Mouse (Mus musculus) ovary, postnatal 10 days (tissue): Measurements from ENCODE around the gene Ubxn6.
A peak's percentile ranks its signal among the peaks of the same experiment; 100 is the strongest.
"Not testable (repeated sequence)": the region's sequence is repeated elsewhere in the genome, so short reads cannot be mapped to it uniquely, and the experiment has no call there.

Experiments
- DNase-seq: peaks from one replicate; pipeline ENCODE4 v3.0.0; 2022; ENCODE audit warnings: low spot score

The Ubxn6 gene

DNA sequence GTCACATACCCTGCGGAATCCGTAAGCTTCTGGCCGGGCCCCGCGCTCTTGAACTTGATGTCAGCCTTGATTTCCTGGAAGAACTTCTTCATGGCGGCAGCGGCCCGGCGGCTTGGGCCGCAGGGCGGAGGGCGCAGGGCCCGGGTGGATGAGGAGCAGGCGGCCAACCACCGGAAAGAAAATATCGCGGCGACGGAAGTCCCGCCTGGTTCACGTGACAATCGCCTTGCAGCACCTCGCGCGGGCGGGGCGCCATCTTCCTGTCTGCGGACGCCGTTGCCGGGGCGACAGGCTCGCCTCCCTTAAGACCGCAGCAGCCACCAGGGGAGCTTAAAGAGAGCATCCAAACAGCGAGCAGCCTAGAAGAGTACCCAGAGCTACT, at the start of gene Ubxn6:
Ubxn6 (minus strand) TSS at position 202 of the 382 bp plus-strand sequence.
- DNase-seq, result peak; percentile 95

GRCm38 (mm10) chr17:56123681-56124340, 49.0 kb upstream of the Ubxn6 start:
- no peak for DNase-seq

- DNase-seq, result no peak
Observed at GRCm38 (mm10) chr17:56123161-56123560, 48.3 kb upstream of the Ubxn6 start.

- no peak for DNase-seq
Observed at GRCm38 (mm10) chr17:56121826-56122225, 47.0 kb upstream of the Ubxn6 start, which contains the start of gene Lrg1. TSS of gene Lrg1 (minus strand) at chr17:56122001.

DNA sequence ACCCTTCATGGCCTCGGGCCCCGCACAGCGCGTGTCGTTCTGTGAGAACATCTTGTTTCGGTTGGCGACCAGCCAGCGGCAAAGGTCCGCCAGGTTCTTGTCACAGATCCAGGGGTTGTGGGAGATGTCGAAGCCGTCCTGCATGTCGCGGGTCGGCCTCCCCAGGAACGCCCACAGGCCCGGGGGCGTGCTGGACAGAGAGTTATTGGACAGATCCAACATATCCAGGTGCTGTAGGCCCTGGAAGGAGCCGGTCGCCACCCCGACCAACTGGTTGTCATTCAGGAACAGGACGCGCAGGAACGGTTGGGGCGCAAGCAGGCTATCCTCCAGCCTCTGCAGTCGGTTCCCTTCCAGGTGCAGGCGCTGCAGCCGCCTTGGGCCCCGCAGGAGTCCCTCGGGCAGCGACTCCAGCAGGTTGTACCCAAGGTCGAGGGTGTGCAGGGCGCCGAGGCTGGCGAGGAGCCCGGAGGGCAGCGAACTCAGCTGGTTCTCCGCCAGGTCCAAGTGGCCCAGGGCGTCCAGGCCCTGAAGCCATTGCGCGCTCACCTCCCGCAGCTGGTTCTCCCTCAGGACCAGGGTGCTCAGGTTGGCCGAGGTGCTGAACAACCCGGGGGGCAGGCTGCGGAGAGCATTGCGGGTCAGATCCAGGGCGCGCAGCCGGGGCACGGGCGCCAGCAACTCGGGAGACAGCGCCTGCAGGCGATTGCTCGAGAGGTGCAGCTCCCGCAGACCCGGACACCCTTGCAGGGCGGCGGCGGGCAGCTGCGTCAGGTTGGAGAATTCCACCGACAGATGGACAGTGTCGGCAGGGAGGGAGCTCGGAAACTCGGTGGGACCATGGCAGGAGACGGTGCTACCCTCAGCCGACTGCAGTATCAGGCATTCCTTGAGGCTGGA, 45.4 kb upstream of the Ubxn6 start:
- no peak for DNase-seq

- no peak for DNase-seq
Observed at GRCm38 (mm10) chr17:56119431-56119830, 44.6 kb upstream of the Ubxn6 start.

DNA sequence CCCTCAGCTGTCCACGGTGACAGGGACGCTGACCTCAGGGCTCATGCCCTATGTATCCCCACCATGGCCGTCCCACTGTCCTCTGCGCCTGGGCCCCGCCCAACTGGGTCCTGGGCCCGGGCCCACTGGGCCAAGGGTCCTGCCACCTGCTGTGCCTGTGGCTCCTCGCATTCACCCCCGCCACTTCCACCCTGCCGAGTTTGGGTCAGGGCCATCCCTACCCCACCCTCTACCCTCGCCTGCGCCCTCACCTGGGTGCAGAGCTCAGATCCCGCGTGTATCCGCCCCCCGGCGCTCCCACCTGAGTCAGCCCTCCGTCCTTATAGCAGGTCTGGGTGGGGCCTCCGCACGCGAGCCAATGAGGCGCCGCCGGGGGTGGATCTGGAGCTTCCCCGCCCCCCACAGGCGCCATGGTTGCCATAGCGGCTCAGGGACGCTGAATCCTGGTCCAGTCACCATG, 42.5 kb upstream of the Ubxn6 start, which contains the start of gene Plin5:
Plin5 (minus strand) TSS at position 346 of the 460 bp plus-strand sequence.
- no peak for DNase-seq

DNA sequence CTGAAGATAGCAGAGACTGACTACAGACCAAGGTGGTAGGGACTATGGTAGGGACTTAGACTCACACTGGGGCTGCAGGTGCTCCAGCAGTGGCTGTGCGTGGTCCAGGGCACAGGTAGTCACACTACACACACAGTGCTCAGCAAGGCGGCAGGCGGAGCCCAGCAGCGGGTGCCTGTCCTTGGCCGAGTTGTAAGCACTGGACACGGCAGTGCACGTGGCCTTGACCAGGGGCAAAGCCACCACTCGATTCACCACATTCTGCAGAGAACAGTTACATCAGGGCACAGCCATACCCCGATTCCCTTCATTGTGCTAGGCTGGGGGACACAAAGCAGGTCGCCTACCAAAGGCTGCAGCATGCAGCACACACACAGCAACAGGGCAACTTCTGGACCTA, 41.4 kb upstream of the Ubxn6 start:
- no peak for DNase-seq

- DNase-seq, result no peak
Observed at GRCm38 (mm10) chr17:56112743-56113142, 37.9 kb upstream of the Ubxn6 start.

DNA sequence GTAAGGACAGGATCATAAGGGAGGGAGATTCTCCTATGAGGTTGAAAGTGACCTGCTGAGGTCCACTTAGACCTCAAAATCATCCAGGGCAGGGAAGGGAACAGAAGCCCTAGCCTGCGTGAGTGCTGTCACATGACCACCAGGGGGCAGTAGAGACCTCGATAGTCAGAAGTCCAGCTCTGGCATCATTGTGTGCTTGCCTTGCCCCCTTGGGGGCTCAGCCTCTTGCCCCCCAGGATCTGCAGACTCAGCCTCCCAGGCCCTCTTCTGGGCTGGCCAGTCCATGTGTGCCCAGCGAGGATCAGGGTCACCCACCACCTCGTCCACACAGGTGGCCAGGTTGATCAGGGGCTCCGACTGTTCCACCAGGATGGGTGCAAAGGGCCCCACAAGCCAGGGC, 37.0 kb upstream of the Ubxn6 start:
- DNase-seq, result no peak

DNA sequence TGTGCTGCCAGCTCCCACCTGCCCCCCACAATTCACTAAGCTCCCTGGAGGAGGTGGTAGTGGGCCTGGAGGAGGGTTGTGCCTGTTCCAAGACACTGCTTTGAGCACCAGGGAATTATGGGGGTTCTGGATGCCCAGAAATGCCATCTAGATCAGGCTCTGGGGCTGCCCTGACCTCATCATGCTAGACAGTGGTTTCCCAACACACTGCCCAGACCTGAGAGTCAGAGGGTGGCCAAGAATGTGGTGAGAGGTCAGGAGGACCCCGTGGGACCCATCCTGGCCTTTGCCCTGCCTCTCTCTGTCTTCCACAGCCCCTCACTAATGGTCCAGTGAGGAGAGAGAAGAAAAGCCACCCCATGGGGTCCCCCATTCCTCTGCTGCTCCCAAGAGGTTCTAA, 36.2 kb upstream of the Ubxn6 start:
- DNase-seq, result no peak

DNA sequence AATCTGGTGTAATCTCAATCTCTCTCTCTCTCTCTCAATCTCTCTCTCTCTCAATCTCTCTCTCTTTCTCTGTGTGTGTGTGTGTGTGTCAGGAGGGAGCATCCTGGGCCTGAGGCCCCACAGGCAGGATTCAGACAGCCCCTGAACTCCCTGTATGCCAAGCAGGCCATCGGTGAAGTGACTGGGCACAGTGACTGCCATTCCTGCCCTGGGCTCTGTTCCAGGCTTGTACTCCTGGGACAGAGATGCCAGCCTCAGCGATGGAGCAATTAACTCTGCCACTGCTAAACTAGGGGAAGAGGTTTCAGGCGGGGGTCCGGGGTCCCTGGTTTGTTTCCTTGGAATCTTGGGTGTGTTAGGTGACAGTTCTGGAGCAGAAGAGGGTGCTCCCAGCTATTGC, 35.7 kb upstream of the Ubxn6 start:
- DNase-seq, result no peak

GRCm38 (mm10) chr17:56109219-56110051, 34.6 kb upstream of the Ubxn6 start, which contains the start of gene Plin4:
TSS of gene Plin4 (minus strand) at chr17:56109803.
- no peak for DNase-seq

GRCm38 (mm10) chr17:56108334-56109044, 33.7 kb upstream of the Ubxn6 start:
- DNase-seq, result no peak

GRCm38 (mm10) chr17:56107736-56108135, 32.9 kb upstream of the Ubxn6 start:
- DNase-seq, result no peak

- DNase-seq, result no peak
Observed at GRCm38 (mm10) chr17:56106981-56107380, 32.2 kb upstream of the Ubxn6 start.

- not testable (repeated sequence) for DNase-seq
Observed at GRCm38 (mm10) chr17:56106436-56106835, 31.6 kb upstream of the Ubxn6 start.

DNA sequence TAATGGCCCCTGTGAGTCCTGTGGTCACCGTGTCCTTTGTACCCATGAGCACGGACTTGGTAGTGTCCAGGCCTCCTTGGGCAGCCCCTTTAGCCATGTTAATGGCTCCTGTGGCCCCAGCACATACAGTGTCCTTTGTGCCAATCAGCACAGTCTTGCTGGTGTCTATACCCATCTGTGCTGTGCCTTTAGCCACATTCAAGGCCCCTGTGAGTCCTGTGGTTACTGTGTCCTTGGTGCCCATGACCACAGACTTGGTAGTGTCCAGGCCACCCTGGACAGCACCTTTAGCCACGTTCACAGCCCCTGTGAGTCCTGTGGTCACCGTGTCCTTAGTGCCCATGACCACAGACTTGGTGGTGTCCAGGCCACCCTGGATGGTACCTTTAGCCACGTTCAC, 30.0 kb upstream of the Ubxn6 start:
- DNase-seq, result not testable (repeated sequence)

- DNase-seq, result no peak
Observed at GRCm38 (mm10) chr17:56103465-56104285, 28.8 kb upstream of the Ubxn6 start.

GRCm38 (mm10) chr17:56102927-56103326, 28.1 kb upstream of the Ubxn6 start:
- no peak for DNase-seq

DNA sequence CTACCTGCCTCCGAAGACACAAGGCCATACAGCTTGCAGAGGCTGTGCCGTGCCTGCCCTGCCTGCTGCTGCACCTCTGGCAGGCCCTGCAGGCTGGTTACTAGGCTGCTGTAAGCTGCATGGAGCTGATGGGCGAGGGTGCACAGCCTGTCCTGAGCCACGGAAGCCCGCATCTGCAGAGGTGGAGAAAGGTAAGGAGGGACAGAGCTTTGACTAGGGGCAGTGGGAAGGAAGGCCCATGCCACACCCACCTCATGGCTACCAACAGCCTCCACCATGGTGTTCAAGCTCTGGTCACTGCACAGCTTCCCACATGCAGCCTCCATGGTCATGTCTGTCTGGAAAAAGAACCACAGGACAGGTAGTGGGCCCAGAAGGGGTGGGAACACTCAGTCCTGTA, 27.3 kb upstream of the Ubxn6 start:
- DNase-seq, result no peak
